Mouse (Mus musculus) monocyte, adult 5-6 weeks (primary cell): ENCODE measurements around the gene Large1. TPM values are rescaled to one million over a fixed set of nuclear protein-coding genes. Genes with fewer than 3 reads are reported as not detected.
"Not testable (repeated sequence)": the region's sequence is repeated elsewhere in the genome, so short reads cannot be mapped to it uniquely, and the experiment has no call there.

ENCODE experiments used
- ATAC-seq: fragments of 153-309, 156-312 bp; replicated peaks from 2 replicates; pipeline ENCODE4 v1.8.0; 2017; ENCODE audit warnings: mild to moderate bottlenecking; ENCODE audit not compliant: low TSS enrichment, insufficient number of reproducible peaks, severe bottlenecking, poor library complexity, low FRiP score
- total RNA-seq: library from RNA; stranded (forward); fragments of 200-1000, 200-491, 200-594 nt; gene quantifications from 3 replicates; pipeline ENCODE4 v1.2.3, GENCODE M21; 2017

Large1 gene
- total RNA-seq, 1 experiment from 2014 or later, result 1.2 TPM

DNA sequence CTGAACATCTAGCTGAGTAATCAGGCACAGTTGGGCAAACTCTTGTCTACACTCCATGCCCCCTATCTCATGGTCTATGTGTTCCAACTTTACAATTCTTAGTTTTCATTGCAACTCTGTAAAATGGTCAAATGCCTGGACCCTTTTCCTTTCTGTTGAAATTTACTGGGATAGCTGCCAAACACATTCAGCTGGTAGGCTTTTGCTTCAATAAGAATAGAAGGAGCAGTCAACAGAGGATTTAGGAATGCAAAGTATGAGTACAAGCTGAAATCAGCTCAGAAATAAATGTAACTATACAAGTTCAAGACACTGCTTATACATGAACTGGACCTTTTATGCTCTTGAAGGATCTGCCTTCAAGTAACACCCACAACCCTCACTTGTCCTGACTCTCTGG is 146.5 kb downstream of the Large1 start:
- no peak for ATAC-seq

DNA sequence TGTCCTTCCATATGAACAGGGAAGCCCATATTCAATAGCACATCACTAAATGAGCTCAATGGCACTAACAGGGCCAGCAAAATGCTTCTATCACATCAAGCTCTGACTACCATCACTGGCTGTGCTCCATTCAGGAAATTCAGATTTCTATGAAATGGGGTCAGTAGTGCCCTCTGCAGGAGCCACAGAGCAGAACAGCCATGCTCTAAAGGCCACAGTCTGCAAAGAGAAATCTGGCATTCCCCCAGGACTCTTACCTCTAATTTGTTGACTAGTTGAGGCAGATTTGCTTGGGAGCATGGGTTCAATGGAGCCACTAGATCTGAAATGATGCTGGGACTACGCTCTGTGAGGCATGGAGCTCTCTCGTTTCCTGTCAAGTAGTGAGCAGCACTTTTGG is 151.5 kb downstream of the Large1 start:
- ATAC-seq, result no peak

DNA sequence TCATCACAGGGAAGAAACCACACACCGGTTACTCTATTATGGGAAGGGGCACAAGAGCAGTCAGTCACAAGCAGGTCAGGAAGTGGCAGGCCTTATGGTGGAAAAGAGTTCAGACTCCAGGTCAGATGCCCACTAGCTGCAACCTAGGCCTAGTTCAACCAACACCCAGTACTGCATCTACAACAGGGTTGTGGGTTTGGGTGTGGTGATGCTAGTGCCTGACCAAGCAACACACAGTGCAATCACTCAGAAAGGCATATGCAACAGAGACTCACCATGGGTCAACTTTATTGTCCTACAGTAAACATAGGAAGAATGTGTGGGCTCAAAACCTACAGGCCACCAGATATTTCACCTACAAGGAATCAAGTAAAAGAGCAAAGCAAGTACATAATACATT is 155.6 kb downstream of the Large1 start:
- no peak for ATAC-seq

DNA sequence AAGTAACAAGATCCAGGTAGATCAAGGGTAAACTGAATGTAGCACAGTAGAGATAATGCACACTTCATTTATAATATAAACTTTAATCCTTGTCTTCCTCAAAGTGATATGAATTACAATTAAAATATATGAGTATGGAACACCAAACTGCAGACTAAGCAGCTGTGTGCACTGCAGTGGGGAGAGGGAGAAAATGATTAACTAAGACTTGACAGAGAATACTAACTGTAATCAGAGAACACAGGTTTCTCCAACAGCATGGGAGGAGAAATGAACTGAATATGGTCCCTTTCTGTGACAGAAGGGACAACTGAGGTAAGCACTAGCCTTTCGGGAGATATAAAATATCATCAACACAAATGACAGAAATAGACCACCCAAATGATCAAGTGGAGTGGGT is 164.7 kb downstream of the Large1 start:
- no peak for ATAC-seq

DNA sequence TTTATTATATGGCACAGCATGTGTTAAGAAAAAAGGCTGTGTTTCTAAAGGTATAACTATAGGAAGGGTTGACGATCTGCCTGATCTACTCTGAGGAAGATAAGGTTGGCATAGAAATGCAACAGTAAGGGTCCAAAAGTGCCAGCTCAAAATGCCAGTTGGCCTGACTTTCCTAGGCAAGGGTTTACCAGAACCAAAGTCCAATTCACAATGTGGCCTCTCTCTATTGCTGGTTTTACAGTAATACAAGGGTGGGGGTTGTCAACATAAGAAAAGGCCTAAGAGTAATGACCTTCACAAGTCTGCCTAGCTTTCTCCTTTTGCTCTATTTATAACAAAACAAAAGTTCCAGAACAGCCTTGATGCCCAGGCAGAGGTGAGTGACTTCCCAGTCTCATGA is 166.0 kb downstream of the Large1 start:
- no peak for ATAC-seq

DNA sequence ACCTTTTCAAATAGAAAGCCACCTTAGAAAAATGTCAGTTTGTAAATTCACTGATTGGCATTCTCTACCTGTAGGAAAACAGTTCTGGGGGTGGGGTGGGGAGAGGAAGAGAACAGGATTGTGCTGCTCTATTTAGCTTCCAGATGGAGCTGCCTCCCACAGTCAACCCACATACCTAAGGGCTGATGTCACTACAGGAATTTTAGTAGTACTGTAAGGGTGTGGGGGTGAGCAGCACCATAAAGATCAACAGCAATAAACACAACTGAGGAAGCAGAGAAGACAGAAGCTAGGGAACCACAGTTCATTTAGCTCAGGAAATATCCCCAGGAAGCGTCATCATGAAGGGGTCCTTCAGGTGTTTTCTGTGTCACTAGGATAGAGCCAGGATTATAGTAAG is 174.9 kb downstream of the Large1 start:
- ATAC-seq, result no peak

DNA sequence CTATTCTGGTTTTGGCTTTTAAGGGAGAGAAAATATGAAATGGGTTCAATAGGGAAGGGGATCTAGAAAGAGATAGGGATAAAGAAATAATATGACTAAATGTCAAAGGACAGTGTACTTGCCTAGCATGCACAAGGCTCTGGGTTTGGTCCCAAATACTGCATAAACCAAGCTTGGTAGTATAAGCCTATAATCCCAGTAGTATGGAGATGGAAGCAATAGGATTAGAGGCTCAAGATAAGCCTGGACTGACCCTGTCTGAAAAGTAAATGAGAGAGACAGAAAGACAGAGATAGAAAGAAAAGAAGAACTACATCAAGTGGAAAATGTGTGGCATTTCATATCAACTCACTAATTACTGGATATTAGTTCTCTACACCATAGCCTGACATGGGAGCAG is 180.7 kb downstream of the Large1 start:
- ATAC-seq, result no peak

DNA sequence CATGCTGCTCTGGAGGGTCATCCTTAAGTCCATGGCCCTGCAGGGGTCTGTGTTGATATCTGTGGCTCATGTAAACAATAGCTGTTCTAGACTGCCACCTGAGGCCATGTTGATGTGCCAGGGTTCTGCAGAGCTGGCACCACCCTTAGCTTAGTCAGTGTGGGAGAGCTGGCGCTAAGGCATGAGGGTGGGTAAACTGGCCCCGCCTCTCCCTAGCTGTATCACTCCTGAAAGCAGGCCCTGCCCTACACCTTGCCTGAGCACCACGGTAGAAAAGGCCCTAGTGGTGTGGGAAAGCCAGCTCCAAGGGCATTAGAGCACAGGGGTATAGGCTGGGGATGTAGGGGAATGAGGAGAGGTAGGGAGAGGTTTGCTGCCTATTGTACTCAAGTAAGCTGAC is 191.3 kb downstream of the Large1 start:
- ATAC-seq, result no peak

DNA sequence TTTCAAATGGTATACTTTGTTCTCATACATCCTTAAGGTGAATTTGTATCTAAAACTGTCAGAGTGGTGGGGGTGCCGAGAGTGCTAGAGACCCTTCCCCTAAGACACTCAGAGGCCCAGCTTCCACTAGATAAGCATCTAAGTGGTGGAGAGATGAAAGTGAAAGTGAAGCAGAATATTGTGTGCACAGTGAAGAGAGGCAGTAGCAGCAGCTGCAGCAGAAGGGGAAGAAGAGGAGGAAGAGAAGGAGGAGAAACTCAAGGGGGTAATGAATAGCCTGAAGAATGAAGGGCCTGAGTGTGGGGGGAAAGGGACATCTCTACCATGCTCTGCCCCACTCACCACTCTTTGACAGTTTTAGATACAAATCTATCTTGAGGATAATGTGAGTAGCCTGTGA is 191.8 kb downstream of the Large1 start:
- no peak for ATAC-seq

DNA sequence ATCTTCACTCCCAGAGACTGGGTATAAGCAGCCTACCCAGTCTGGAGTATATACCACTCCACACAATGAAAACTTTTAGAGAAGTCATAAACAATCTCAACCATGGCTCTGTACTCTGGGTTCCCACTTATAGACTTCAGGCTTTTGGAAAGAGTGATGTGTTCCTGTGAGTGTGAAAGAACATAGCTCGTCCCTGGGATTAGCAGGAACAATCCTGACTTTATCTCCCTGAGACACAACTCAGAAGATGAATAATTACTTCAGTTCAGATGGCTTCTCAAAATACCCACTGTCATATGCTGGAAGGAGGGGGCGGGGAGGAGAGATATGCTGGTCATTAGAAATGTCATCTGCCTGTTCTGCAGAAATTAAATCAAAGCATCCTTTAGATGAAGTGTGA is 192.4 kb downstream of the Large1 start:
- ATAC-seq, result no peak

DNA sequence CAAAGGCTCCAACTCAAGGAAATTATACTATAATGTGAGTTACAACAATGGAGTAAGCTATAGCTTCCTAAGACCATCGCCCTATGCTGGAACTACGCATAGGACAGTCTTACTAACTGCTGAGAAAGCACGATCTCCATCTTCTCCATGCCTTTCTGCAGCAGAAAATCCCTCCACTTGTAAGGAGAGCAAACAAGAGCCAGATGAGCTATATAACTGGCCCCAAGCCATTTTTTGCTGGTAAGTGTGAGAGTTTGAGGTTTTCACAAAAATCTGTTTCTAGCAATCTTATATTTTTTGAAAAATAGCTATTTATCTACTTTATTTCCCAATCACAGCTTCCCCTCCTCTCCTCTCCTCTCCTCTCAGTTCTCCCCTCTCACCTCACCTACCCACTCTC is 206.1 kb downstream of the Large1 start:
- ATAC-seq, result no peak

DNA sequence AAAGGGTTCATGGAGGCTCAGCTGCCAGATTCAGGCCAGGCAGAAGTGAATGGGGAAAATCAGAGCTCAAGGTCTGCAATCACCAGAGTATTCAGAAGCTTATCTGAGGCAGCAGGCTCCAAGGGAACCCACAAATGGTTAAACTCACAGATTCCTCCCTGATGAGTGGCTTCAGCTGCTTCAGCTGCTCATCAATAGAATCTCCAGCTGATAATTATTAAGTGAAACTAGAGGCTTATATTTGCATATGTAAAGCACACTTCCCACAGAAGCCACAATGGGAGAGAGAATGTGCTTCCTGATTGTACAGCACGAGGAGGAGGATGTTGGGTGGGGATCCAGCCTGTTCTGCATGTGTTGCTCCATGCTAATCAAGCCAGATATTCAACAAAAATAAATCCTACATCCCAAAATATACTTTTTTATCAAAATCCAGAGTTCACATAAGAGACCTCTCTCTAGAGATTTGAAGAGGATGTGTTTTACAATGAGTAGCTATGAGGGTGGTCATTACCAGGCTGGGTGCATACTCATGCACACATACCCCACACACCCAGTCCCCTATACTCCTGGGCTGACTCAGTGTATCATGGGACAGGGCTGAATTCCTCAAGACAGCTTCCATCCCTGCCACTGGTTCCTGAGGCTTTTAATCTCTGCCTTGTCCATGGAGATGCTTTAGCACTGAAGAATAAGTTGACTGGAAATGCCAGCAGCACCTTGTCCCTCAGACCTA is 210.5 kb downstream of the Large1 start:
- ATAC-seq, result no peak

DNA sequence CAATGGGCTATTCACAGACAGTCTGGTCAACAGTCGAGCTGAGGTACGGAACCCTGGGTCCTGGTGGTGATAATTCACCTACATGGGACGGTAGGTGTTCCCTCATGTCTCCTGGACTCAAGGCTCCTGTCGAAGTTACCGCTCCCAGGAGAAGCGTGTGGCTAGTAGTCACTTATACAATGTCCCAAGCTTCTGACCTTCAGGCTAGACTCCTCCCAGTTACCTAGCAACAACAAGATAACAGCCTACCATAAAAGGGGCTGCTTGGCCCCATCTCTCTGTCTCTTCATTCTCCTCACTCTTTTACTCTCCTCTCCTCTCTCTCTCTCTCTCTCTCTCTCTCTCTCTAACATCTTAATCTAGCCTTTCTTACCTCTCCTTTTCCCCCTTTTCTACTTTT is 217.9 kb downstream of the Large1 start:
- no peak for ATAC-seq

DNA sequence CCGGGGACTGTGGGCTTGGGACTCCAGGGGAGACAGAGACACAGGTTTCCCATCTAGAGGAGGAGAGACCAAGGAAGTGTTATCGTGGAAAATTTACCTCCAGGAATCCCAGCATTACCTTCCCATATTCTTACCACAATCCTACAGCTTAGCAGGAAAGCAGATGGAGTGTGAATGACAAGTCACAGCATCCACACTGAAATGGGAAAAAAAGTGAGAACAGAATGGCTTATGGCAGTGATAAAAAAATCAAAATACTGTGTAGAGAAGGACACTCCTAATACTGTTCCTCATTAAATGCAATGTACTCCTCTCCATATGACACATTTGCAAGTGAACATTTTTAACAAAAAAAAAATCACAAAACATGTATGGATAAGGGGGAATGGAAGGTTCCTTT is 221.3 kb downstream of the Large1 start:
- no peak for ATAC-seq

DNA sequence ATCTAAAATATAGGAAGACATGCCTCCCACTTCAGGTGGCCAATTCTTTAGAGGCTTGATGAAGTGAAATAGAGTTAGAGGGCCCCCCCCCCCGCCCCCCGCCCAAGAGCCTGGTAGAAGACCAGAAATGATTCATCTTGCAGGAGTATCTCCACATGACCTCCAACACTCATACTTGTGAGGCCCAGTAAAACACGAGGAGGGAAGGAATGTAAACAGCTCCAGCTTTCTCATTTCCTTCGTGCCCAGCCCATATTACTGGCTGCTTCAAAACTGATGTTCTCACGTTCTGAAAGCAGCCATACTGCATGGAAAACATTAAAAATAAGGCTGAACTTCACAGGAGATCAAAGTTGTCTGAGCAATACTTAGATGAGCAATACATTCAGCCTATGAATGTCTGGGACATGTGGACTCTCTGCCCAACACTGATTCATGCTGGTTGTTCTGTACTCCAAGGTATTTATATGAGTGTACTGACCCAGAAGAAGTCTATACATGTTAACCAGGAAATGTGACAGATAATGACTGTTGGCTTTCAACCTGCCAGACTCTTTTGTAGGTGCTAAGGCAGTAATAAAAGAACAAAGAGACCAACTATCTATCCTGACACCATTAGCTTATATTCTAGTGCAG is 229.4 kb downstream of the Large1 start:
- ATAC-seq, result no peak

DNA sequence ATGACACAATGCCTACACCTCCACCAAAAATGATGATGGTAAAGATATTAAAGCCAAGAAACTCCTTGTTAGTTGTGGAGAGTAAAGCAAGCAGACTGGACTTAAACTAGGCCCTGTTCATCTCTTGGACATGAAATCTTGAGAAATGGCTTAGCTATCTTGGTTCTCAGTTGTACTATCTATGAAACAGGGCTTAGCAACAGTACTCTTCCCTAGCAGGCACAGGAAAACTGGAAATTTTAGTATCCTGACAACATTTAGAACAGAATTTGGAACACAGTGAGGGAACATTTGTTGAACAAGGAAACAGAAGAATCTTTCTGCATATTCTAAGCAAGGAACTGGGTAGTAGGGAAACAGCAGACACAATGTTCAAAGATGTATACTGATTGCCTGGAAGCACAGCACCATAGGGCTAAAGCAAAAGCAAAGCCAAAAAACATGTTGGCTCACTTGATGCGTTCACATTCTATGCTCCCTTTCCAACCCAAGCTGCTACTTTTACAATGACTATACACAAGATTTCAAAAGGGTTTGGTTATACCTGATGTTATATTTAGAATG is 240.9 kb downstream of the Large1 start:
- ATAC-seq, result no peak

DNA sequence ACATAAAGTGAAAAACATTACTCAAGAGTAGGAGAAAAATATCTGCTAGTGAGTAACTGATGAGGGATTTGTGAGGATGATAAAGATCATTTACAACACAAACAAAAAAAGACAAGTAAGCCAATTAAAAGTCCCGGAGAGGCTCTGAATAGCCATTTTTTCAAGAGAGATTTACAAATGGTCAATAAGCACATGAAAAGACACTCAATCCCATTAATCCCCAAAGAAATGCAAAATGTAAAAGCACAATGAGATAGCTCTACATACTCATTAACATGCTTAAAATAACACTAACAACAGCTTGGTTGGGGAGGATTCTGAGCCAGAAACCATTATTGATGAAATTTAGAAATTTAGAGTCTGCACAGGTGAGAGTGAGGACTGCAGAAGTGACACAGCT is 249.3 kb downstream of the Large1 start:
- ATAC-seq, result no peak

DNA sequence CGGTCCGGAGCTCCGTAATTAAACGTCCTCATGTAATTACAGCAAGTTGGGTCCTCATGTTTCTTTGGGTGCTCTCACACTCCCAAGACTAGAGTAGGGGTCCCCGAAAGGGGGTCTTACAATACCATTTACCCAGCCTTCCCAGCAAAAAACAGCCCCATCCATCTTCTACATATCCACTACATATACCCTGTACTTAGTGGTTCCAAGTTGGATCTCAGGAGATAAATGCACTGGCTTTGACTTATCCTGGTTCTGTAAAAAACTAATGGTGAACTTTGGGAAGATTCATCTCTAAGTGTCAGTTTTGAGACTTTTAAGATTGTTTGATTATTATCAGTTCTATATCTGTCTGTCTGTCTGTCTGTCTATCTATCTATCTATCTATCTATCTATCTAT is 252.3 kb downstream of the Large1 start:
- ATAC-seq, result no peak

DNA sequence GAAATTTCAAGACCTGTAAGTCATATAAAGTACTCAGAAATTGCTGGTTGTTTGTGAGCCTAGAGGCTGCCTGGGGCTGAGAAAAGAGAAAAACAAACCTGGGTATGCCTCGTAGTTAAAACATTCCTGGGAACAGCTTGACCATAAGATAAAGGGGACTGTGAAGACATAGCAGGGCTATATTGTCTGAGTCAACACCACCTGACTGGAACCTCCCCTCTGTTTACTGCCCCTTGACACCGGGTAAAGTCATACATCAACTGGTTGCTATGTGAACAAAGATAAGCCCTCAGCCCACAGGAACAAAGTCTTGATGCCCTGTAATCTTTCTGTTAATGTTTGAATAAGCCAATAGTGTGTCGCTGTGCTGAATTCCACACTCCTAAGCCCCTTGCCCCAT is 252.7 kb downstream of the Large1 start:
- not testable (repeated sequence) for ATAC-seq

DNA sequence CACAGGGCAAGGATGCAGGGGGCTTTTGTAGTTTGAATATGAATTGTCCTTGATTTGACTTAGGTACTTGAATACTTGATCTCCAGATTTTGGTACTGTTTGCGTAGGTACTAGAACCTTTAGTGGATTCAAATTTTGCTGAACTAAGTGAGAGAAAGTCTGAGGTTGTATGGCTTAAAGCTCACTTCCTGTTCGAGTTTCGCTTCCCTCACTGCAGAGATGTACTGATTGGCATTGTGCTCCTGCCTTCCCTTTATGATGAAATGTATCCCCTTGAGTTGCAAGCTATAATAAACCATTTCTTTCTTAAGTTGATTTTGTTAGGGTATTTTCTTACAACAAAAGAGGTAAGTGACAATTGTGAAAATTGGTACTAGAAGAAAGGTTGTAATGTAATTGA is 253.8 kb downstream of the Large1 start:
- ATAC-seq, result no peak
